Mouse (Mus musculus) heart, embryonic 14.5 days (tissue): ENCODE measurements around the gene Ofcc1. TPM values are rescaled to one million over a fixed set of nuclear protein-coding genes. Genes with fewer than 3 reads are reported as not detected.

Experiments used
- ATAC-seq: fragments of 200-750 bp; cut with Nextera tagmentation; 2 replicates; pipeline ENCODE4 v1.8.0; 2017; ENCODE audit warnings: low read depth, moderate TSS enrichment; ENCODE audit not compliant: insufficient number of reproducible peaks, insufficient read depth, low FRiP score
- H3K27ac ChIP-seq, 2 experiments: fragments of 200-500 bp in 1 of 2; fragments of 300-500 bp in 1 of 2; sonication (generic) in 1 of 2; replicated peaks in 1 of 2; 2 replicates each; pipeline ENCODE4 v1.5.1; 2012 to 2014; ENCODE audit warnings: low read depth in 2 of 2, low read length in 2 of 2, control low read depth in 1 of 2, mild to moderate bottlenecking in 1 of 2, mixed read lengths in 1 of 2; ENCODE audit not compliant: control insufficient read depth in 1 of 2, insufficient read depth in 1 of 2
- H3K27me3 ChIP-seq: fragments of 300-500 bp; sonication (generic); 2 replicates; pipeline ENCODE4 v1.6.1; 2014; ENCODE audit warnings: mild to moderate bottlenecking, low read length, control low read depth; ENCODE audit not compliant: control insufficient read depth, insufficient read depth
- H3K36me3 ChIP-seq: fragments of 300-500 bp; sonication (generic); 2 replicates; pipeline ENCODE4 v1.6.1; 2014; ENCODE audit warnings: mild to moderate bottlenecking, control low read depth, low read length, mixed read lengths; ENCODE audit not compliant: control insufficient read depth, insufficient read depth
- H3K4me1 ChIP-seq, 2 experiments: fragments of 200-500 bp in 1 of 2; fragments of 300-500 bp in 1 of 2; sonication (generic) in 1 of 2; 2 replicates each; pipeline ENCODE4 v1.6.1; 2012 to 2014; ENCODE audit warnings: low read length in 2 of 2, control low read depth in 1 of 2, mixed read lengths in 1 of 2; ENCODE audit not compliant: control insufficient read depth in 2 of 2, insufficient read depth in 2 of 2
- H3K4me2 ChIP-seq: fragments of 300-500 bp; sonication (generic); 2 replicates; pipeline ENCODE4 v1.6.1; 2014; ENCODE audit warnings: mild to moderate bottlenecking, low read length
- H3K4me3 ChIP-seq, 2 experiments: fragments of 200-500 bp in 1 of 2; fragments of 300-500 bp in 1 of 2; sonication (generic) in 1 of 2; 2 replicates each; pipeline ENCODE4 v1.5.1; 2012 to 2014; ENCODE audit warnings: low read length in 2 of 2, mild to moderate bottlenecking in 2 of 2, control low read depth in 1 of 2, low read depth in 1 of 2, moderate library complexity in 1 of 2; ENCODE audit not compliant: control insufficient read depth in 1 of 2, insufficient read depth in 1 of 2
- H3K9ac ChIP-seq: fragments of 300-500 bp; sonication (generic); 2 replicates; pipeline ENCODE4 v1.6.1; 2014; ENCODE audit warnings: mild to moderate bottlenecking, low read length
- H3K9me3 ChIP-seq: fragments of 300-500 bp; sonication (generic); 2 replicates; pipeline ENCODE4 v1.6.1; 2016; ENCODE audit warnings: low read length, control low read depth; ENCODE audit not compliant: control insufficient read depth
- WGBS: fragments of 180-500 bp; shearing (Covaris S2); extraction: QIAGEN DNeasy Blood & Tissue Kit; methylation state at CpG from one replicate; pipeline ENCODE4 v1.1.7; 2014; 5-methylcytosine and 5-hydroxymethylcytosine counted together
- polyA plus RNA-seq: library from polyadenylated mRNA; unstranded; fragments of >200 nt; fragmentation: Nextera tagmentation; extraction: Ambion mirVana; gene quantifications from 2 replicates; pipeline ENCODE4 v1.2.1, GENCODE M21; 2014

The Ofcc1 gene
- polyA plus RNA-seq, 1 experiment from 2014 or later, result not detected

- ATAC-seq, result no peak
- 81% methylated on average over 21 of the region's 21 CpGs for WGBS
- H3K27me3 ChIP-seq, result no peaks in the 10 kb centered on the region
- no peak overlapping the region for H3K4me2 ChIP-seq
- no peak overlapping the region for H3K9ac ChIP-seq
- H3K27ac ChIP-seq, result no peak overlapping the region
- no peaks in the 10 kb centered on the region for H3K4me1 ChIP-seq
- no peak overlapping the region for H3K4me3 ChIP-seq
- H3K36me3 ChIP-seq, result no peaks in the 10 kb centered on the region
- no peaks in the 10 kb centered on the region for H3K9me3 ChIP-seq
Measured at GRCm38 (mm10) chr13:40287266-40288002, 73.8 kb downstream of the Ofcc1 start.

GRCm38 (mm10) chr13:40285234-40285791 is 75.9 kb downstream of the Ofcc1 start:
- no peak for ATAC-seq
- Histone ChIP-seq H3K36me3 (no peaks in the 10 kb centered on the region), H3K27ac (no peak overlapping the region), H3K9me3 (no peaks in the 10 kb centered on the region), H3K4me3 (no peak overlapping the region), H3K27me3 (no peaks in the 10 kb centered on the region), H3K4me1 (no peaks in the 10 kb centered on the region), H3K4me2 (no peak overlapping the region), H3K9ac (no peak overlapping the region)
- WGBS, result 80% methylated on average over 15 of the region's 15 CpGs

- H3K9me3 ChIP-seq, result no peaks in the 10 kb centered on the region
- H3K36me3 ChIP-seq, result no peaks in the 10 kb centered on the region
- H3K27ac ChIP-seq, result no peak overlapping the region
- no peak for ATAC-seq
- no peak overlapping the region for H3K4me3 ChIP-seq
- WGBS, result 78% methylated on average over 5 of the region's 5 CpGs
- no peak overlapping the region for H3K4me2 ChIP-seq
- H3K4me1 ChIP-seq, result no peaks in the 10 kb centered on the region
- H3K27me3 ChIP-seq, result no peaks in the 10 kb centered on the region
- no peak overlapping the region for H3K9ac ChIP-seq
Measured at GRCm38 (mm10) chr13:40280616-40281015, 80.6 kb downstream of the Ofcc1 start.

- Histone ChIP-seq H3K27me3 (no peaks in the 10 kb centered on the region), H3K27ac (no peak overlapping the region)
- 86% methylated on average over 9 of the region's 9 CpGs for WGBS
Measured at GRCm38 (mm10) chr13:40267546-40267945, 93.7 kb downstream of the Ofcc1 start.

GRCm38 (mm10) chr13:40263087-40263807 is 98.0 kb downstream of the Ofcc1 start:
- Histone ChIP-seq H3K27me3 (no peaks in the 10 kb centered on the region), H3K36me3 (no peaks in the 10 kb centered on the region), H3K9ac (no peak overlapping the region), H3K9me3 (no peaks in the 10 kb centered on the region), H3K4me1 (no peaks in the 10 kb centered on the region), H3K4me3 (no peak overlapping the region), H3K27ac (no peak overlapping the region), H3K4me2 (no peak overlapping the region)
- no peak for ATAC-seq
- 73% methylated on average over 16 of the region's 16 CpGs for WGBS

More at GRCm38 (mm10) chr13:40267546-40267945, 93.7 kb downstream of the Ofcc1 start:
- Histone ChIP-seq H3K4me2 (no peak overlapping the region), H3K36me3 (no peaks in the 10 kb centered on the region), H3K9ac (no peak overlapping the region), H3K4me1 (no peaks in the 10 kb centered on the region), H3K4me3 (no peak overlapping the region), H3K9me3 (no peaks in the 10 kb centered on the region)
- no peak for ATAC-seq

- no peak overlapping the region for H3K4me3 ChIP-seq
- H3K4me1 ChIP-seq, result no peaks in the 10 kb centered on the region
- no peaks in the 10 kb centered on the region for H3K9me3 ChIP-seq
- H3K9ac ChIP-seq, result no peak overlapping the region
- 69% methylated on average over 5 of the region's 5 CpGs for WGBS
- H3K36me3 ChIP-seq, result no peaks in the 10 kb centered on the region
- ATAC-seq, result no peak
- H3K27me3 ChIP-seq, result no peaks in the 10 kb centered on the region
- H3K27ac ChIP-seq, result no peak overlapping the region
- no peak overlapping the region for H3K4me2 ChIP-seq
Measured at GRCm38 (mm10) chr13:40258757-40259156, 102.5 kb downstream of the Ofcc1 start.

- no peak for ATAC-seq
- H3K4me1 ChIP-seq, result peaks cover 3% of the 10 kb centered on the region in 2 experiments; a peak in 1 of 4 replicates
- no peak overlapping the region for H3K4me2 ChIP-seq
- no peak overlapping the region for H3K27ac ChIP-seq
- 58% methylated on average over 6 of the region's 6 CpGs for whole genome bisulfite sequencing
- no peaks in the 10 kb centered on the region for H3K36me3 ChIP-seq
- no peaks in the 10 kb centered on the region for H3K9me3 ChIP-seq
- no peak overlapping the region for H3K9ac ChIP-seq
- no peak overlapping the region for H3K4me3 ChIP-seq
- H3K27me3 ChIP-seq, result no peaks in the 10 kb centered on the region
Measured at GRCm38 (mm10) chr13:40243821-40244220, 117.4 kb downstream of the Ofcc1 start.
